Mouse (Mus musculus) forebrain, embryonic 10.5 days (tissue): ENCODE measurements around the gene Ccdc89. TPM values are rescaled to one million over a fixed set of nuclear protein-coding genes. Genes with fewer than 3 reads are reported as not detected.

Experiments
- DNase-seq: peaks from one replicate; pipeline ENCODE4 v3.0.0-alpha.2; 2017; ENCODE audit warnings: low spot score; ENCODE audit errors: extremely low spot score
- H3K27ac ChIP-seq: fragments of 300-500 bp; sonication (generic); 2 replicates; pipeline ENCODE4 v1.5.1; 2016; ENCODE audit warnings: mild to moderate bottlenecking
- H3K27me3 ChIP-seq: fragments of 300-500 bp; sonication (generic); 2 replicates; pipeline ENCODE4 v1.6.1; 2016; ENCODE audit warnings: mild to moderate bottlenecking; ENCODE audit not compliant: poor library complexity, severe bottlenecking
- H3K36me3 ChIP-seq: fragments of 300-500 bp; sonication (generic); replicated peaks from 2 replicates; pipeline ENCODE4 v1.6.1; 2016; ENCODE audit warnings: mild to moderate bottlenecking, moderate library complexity
- H3K4me1 ChIP-seq: fragments of 300-500 bp; sonication (generic); 2 replicates; pipeline ENCODE4 v1.6.1; 2016
- H3K4me3 ChIP-seq: fragments of 300-500 bp; sonication (generic); 2 replicates; pipeline ENCODE4 v1.5.1; 2016; ENCODE audit warnings: mild to moderate bottlenecking, moderate library complexity
- H3K9me3 ChIP-seq: fragments of 300-500 bp; sonication (generic); 2 replicates; pipeline ENCODE4 v1.6.1; 2016; ENCODE audit warnings: mild to moderate bottlenecking, moderate library complexity
- WGBS: fragments of 180-500 bp; shearing (Covaris S2); methylation state at CpG from one replicate; pipeline ENCODE4 v1.1.7; 2016; 5-methylcytosine and 5-hydroxymethylcytosine counted together
- polyA plus RNA-seq: library from polyadenylated mRNA; unstranded; fragments of >200 nt; fragmentation: Nextera tagmentation; extraction: Ambion mirVana; gene quantifications from 2 replicates; pipeline ENCODE4 v1.2.1, GENCODE M21; 2016

Gene Ccdc89
- polyA plus RNA-seq, 1 experiment from 2014 or later = 2.4 TPM

DNA sequence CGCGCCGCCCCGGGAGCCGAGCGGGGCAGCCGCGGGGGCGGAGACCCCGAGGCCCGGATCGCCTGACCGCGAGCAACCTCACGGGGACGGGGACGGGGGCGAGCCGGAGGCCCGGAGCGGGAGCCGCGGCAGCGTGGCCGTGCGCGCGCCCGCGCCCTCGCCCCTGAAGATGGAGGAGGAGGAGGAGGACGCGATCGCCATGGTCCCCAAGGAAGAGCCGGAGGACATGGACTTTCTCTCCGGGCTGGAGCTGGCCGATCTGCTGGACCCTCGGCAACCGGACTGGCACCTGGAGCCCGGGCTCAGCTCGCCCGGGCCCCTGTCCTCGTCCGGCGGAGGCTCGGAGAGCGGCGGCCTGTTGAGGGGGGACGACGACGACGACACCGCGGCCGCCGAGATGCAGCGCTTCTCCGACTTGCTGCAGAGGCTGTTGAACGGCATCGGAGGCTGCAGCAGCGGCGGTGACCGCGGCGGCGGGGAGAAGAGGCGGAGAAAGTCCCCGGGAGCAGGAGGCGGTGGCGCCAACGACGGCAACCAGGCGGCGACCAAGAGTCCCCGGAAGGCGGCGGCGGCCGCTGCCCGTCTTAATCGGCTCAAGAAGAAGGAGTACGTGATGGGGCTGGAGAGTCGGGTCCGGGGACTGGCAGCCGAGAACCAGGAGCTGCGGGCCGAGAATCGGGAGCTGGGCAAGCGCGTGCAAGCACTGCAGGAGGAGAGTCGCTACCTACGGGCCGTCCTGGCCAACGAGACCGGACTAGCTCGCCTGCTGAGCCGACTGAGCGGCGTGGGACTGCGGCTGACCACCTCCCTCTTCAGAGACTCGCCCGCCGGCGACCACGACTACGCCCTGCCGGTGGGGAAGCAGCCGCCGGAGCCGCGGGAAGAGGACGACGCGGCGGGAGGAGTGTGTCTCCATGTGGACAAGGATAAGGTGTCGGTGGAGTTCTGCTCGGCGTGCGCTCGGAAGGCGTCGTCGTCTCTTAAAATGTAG is 17.0 kb downstream of the Ccdc89 start:
- Histone ChIP-seq H3K36me3 (peaks cover 31% of the 10 kb centered on the region), H3K27ac (peak overlapping the region; percentile 99), H3K4me3 (peak overlapping the region; percentile 94), H3K27me3 (no peaks in the 10 kb centered on the region), H3K9me3 (no peaks in the 10 kb centered on the region), H3K4me1 (peaks cover 22% of the 10 kb centered on the region)
- WGBS = under 1% methylated on average over 123 of the region's 123 CpGs
- DNase-seq = peak; percentile 65

- WGBS = under 1% methylated on average over 6 of the region's 6 CpGs
- H3K36me3 ChIP-seq = peaks cover 37% of the 10 kb centered on the region
- peak overlapping the region; percentile 99 for H3K27ac ChIP-seq
- H3K4me3 ChIP-seq = peak overlapping the region; percentile 94
- no peaks in the 10 kb centered on the region for H3K9me3 ChIP-seq
- no peak for DNase-seq
- no peaks in the 10 kb centered on the region for H3K27me3 ChIP-seq
- peaks cover 22% of the 10 kb centered on the region for H3K4me1 ChIP-seq
These were observed 17.8 kb downstream of the Ccdc89 start for GRCm38 (mm10) chr7:90444206-90444605.

DNA sequence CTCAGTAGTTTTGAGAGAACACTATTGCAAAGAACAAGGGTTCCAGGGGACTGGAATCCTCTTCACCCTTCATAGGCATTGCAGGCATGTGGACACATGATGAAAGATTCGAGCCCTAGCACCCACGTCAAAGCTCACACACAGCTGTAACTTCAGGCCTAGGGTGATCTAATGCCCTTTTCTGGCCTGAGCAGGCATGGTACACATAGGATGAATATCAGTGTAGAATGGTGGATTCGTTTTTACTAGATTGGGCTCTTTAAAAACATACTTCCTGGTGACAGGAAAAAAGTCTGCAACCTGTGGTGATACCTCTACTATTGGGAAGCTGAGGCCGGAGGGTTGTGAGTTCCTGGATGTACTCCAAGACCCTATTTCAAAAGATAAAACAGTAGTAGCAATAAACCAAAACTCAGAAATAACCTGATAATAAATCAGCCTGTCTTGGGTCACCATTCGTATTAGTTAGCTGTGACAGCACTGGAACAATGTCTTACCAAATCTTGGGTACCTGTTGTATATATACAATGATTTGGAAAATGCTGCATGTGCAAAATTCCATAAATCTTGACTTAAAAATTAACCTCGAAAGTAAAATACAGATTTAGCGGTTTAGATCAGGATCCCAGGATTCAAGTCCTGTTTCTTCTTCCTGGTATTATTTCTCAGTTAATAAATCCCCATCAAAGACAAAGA is 29.9 kb downstream of the Ccdc89 start:
- no peaks in the 10 kb centered on the region for H3K9me3 ChIP-seq
- no peak for DNase-seq
- WGBS = 50% methylated on average over 7 of the region's 7 CpGs
- peaks cover 36% of the 10 kb centered on the region for H3K36me3 ChIP-seq
- H3K4me1 ChIP-seq = peaks cover 18% of the 10 kb centered on the region
- H3K4me3 ChIP-seq = peak overlapping the region; percentile 81
- H3K27me3 ChIP-seq = no peaks in the 10 kb centered on the region
- H3K27ac ChIP-seq = peak overlapping the region; percentile 93

DNA sequence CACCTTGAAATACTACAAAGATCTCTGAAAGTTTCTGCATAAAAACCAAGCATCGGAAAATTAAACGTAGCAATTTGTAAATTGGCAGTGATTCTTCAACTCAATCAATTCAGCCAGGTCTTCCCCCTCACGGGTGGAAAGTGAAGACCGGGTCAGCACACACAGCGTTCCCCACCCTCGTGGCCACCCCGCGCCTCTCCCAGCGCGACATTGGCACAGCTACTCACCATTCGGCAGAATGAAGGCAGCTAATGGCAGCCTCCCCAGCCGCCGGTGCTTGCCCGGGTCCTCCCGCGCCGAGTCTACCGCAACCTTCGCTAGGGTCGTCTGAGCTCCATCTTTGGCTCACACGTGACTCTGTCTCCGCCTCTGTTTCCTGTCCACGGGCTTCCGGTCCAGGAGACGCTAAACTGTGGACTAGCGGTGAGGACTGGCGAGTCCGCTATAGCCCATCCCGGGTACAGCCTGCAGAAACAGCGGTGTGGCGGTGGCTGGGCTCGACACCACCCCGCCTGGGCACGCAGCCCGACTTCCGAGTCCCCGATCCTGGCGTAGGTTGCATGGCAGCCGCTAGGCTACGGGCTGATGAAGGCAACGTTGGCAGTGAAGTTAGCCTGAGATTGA is 30.6 kb downstream of the Ccdc89 start, which contains the start of gene Tmem126a:
Gene Tmem126a (minus strand): TSS at position 385 of the 624 bp plus-strand sequence.
- H3K27ac ChIP-seq = peak within 1 kb of the TSS; percentile 93
- H3K4me1 ChIP-seq = peaks cover 18% of the 10 kb centered on the region
- H3K27me3 ChIP-seq = no peaks in the 10 kb centered on the region
- peaks cover 29% of the 10 kb centered on the region for H3K36me3 ChIP-seq
- H3K4me3 ChIP-seq = peak within 1 kb of the TSS; percentile 81
- peak; percentile 90 for DNase-seq
- H3K9me3 ChIP-seq = no peaks in the 10 kb centered on the region
- WGBS = under 1% methylated on average over 41 of the region's 41 CpGs

DNA sequence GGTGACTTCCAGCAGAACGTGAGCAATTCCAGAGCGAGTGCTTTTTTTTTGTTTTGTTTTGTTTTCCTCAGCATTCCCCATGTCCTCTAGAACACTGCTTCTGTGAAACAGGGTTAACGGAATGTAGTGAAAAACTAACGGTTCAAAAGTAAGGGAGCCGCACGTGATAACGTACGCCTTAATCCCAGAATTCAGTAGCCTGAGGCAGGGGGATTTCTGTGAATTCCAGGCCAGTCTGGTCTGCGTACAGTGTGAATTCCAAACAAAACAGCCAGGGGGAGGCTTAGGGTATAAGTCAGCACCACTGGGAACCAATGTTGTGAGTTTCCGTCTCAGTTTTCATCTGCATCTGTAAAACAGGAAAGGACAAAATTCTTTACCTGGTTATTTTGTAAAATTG is 31.1 kb downstream of the Ccdc89 start:
- no peaks in the 10 kb centered on the region for H3K27me3 ChIP-seq
- H3K4me3 ChIP-seq = peak overlapping the region; percentile 81
- WGBS = 30% methylated on average over 10 of the region's 10 CpGs
- DNase-seq = no peak
- H3K4me1 ChIP-seq = peaks cover 18% of the 10 kb centered on the region
- peaks cover 24% of the 10 kb centered on the region for H3K36me3 ChIP-seq
- H3K9me3 ChIP-seq = no peaks in the 10 kb centered on the region
- peak overlapping the region; percentile 93 for H3K27ac ChIP-seq

- no peaks in the 10 kb centered on the region for H3K36me3 ChIP-seq
- no peak overlapping the region for H3K27ac ChIP-seq
- no peaks in the 10 kb centered on the region for H3K27me3 ChIP-seq
- no peak overlapping the region for H3K4me3 ChIP-seq
- H3K9me3 ChIP-seq = no peaks in the 10 kb centered on the region
- no peak for DNase-seq
- H3K4me1 ChIP-seq = peaks cover 18% of the 10 kb centered on the region
- WGBS = 70% methylated on average over 10 of the region's 10 CpGs
These were observed 34.0 kb downstream of the Ccdc89 start for GRCm38 (mm10) chr7:90460330-90460729.

GRCm38 (mm10) chr7:90460930-90461329 is 34.6 kb downstream of the Ccdc89 start:
- Histone ChIP-seq H3K4me3 (no peak overlapping the region; the same call in 1 of the 2 replicates), H3K4me1 (peaks cover 14% of the 10 kb centered on the region), H3K36me3 (no peaks in the 10 kb centered on the region), H3K27me3 (no peaks in the 10 kb centered on the region), H3K9me3 (no peaks in the 10 kb centered on the region), H3K27ac (no peak overlapping the region)
- WGBS = 24% methylated on average over 14 of the region's 14 CpGs
- DNase-seq = no peak

DNA sequence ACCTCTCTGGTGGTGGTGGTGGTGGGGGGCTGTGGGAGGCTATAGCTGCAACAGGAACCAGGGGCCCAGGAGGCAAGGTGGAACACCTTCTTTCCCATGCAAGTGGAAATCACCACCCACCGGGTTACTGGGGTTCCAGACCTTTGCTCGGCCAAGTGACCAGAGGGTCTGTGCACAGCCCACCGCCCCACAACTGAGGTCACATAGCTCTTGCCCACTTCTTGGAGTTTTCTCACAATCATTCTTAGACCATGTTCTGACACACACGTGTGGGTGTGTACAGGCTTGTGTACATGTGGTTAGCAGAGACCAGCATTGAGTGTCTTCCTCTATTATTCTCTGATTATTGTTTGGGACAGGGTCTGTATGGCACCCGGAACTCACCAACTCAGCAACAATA is 35.1 kb downstream of the Ccdc89 start:
- WGBS = 97% methylated on average over 5 of the region's 5 CpGs
- no peak overlapping the region for H3K27ac ChIP-seq
- H3K9me3 ChIP-seq = no peaks in the 10 kb centered on the region
- no peaks in the 10 kb centered on the region for H3K36me3 ChIP-seq
- no peak overlapping the region for H3K4me3 ChIP-seq
- DNase-seq = no peak
- no peaks in the 10 kb centered on the region for H3K27me3 ChIP-seq
- H3K4me1 ChIP-seq = peaks cover 9% of the 10 kb centered on the region

DNA sequence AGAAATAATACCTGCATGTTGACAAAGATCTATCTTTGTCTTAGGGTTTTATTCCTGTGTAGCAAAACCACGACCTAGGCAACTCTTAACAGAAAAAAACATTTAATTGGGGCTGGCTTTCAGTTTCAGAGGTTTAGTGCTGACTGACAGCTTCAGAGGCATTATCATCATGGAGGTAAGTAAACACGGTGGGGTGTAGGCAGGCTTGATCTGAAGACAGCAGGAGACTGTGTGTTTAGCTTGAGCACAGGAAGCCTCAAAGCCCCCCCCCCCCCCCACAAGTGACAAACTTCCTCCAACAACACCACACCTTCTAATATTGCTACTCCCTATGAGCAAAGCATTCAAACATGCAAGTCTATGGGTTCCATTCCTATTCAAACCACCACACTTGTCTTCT is 47.1 kb downstream of the Ccdc89 start:
- 76% methylated on average over 2 of the region's 2 CpGs for WGBS
- H3K27ac ChIP-seq = no peak overlapping the region
- no peaks in the 10 kb centered on the region for H3K9me3 ChIP-seq
- H3K27me3 ChIP-seq = peaks cover 18% of the 10 kb centered on the region
- H3K36me3 ChIP-seq = peaks cover 19% of the 10 kb centered on the region
- no peak overlapping the region for H3K4me3 ChIP-seq
- peaks cover 17% of the 10 kb centered on the region for H3K4me1 ChIP-seq
- no peak for DNase-seq

DNA sequence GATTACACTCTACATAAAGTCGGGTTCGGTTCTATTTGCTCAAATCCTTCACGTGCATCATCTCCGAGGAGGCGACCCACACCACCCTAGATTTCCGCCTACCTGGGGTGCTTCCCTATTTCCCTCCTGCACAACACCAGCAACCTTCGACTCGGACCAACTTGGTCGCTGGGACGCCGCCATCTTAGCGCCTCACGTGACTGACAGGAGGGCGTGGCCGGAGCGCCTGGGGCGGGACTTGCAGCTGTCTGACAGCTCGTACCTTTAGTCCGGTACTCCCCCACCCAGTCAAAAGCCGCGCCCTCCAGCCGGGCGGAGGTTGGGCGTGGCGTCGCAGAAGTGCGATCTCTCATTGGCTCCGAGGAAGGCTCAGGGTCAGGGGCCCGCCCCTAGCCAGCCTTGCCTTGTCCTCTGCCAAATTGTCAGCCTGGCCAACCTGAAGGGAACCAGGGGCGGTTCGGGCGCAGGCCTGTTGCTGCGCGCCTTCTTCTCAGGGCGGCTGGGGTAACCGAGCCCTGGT is 49.5 kb downstream of the Ccdc89 start, which contains the start of gene Tmem126b:
Gene Tmem126b (minus strand): TSS at position 209 of the 520 bp plus-strand sequence.
- Histone ChIP-seq H3K9me3 (no peaks in the 10 kb centered on the region), H3K36me3 (no peaks in the 10 kb centered on the region; the same call in 1 of the 2 replicates), H3K27ac (peak within 1 kb of the TSS; percentile 86), H3K27me3 (peaks cover 21% of the 10 kb centered on the region), H3K4me1 (peaks cover 17% of the 10 kb centered on the region), H3K4me3 (peak within 1 kb of the TSS; percentile 73)
- DNase-seq = peak; percentile 99
- under 1% methylated on average over 36 of the region's 36 CpGs for WGBS

DNA sequence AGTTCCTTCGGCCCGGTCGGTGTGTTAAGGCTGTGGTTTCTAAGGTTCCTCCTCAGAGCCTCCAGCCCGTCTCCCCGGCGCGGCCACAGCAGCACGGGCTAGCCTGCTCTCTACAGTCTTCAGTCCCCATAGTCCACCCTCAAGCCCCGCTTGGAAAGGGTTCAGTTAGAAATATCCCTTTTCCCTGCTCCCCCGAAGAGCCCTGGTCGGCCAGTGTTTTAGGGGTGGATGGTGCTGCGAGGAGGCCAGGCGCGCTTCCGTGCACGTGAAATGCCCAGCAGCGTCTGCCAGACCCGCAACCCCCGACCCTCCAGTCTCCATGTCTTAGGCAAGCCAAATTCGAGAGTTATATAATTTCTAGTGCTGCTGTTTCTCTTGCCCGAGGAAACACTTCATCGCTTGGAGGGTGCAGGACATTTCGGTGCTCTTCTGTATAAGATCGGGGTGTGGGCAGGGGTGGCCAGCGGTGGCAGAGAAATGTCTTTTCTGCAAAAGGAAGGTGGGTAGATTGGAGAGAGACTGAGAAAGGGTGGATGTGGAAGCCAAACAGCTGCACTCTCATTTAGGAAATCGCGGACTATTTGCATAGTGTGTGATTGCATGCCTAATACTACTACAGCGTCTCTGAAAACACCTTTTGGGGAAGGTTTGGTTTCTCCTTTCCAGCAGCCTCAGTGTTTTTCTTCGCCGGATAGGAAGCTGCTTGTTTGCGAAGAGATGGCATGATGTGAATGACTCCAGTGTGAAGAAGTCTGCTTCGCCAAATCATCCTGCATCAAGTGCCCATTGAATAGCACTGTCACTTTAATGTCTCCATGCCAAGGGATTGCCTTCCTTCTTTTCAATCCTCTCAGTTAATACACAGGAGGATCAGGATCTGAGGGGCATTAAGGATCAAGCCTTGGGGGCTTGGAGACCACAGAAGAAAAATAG is 50.2 kb downstream of the Ccdc89 start, which contains the start of gene Dlg2:
Gene Dlg2 (plus strand): TSS at position 360 of the 933 bp plus-strand sequence.
- Histone ChIP-seq H3K27me3 (peaks cover 21% of the 10 kb centered on the region), H3K27ac (peak within 1 kb of the TSS; percentile 86), H3K36me3 (no peaks in the 10 kb centered on the region; the same call in 1 of the 2 replicates), H3K4me3 (peak within 1 kb of the TSS; percentile 73), H3K4me1 (peaks cover 17% of the 10 kb centered on the region), H3K9me3 (no peaks in the 10 kb centered on the region)
- WGBS = under 1% methylated on average over 32 of the region's 32 CpGs
- no peak for DNase-seq
